Mouse (Mus musculus): ENCODE data around the gene Ccdc130. TPM values are rescaled to one million over a fixed set of nuclear protein-coding genes. Genes with fewer than 3 reads are reported as not detected.

The Ccdc130 gene
- polyA plus RNA-seq, 1 experiment from 2014 or later: 23.3 TPM

DNA sequence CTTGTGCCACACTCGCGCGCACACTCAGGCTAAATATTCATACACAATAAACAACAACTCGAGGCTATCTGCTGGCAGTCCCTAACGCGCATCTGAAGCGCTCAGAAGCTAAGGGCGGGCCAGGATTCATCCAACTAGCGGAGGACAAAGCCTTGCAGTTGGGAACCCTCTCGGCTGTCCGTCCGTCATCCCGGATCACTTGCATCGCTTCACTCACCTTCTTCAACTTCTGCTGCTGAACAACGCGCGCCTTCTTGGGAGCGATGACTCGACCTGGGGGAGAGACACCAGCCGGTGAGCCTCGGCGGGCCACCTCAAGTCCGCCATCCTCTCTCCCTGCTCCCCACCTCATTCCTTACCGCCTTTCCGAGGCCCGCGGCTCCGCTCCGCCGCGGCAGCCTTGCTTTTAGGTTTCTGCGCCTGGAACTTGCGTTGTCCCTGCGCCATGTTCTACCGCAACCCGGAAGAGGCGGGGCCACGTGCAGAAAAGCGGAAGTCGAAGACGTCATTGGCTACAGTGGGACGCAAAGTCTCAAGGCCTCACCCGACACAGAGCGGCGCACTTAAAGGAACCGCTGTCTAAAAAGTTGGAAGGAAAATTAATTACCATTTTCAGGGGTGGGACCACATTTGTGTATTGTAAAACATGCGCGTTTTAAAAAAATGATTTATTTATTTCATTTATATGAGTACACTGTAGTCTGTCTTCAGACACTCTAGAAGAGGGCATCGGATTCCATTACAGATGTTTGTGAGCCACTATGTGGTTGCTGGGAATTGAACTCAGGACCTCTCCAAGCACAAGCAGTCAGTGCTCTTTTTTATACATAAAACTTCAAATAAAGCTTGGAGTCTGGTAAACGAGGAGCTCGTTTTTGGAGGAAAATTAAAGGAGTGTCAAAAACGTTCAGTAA is 20.7 kb downstream of the Ccdc130 start, which contains the start of gene D8Ertd738e:
TSS of gene D8Ertd738e (minus strand) at position 463 of the 914 bp plus-strand sequence.
- 4% methylated on average over 52 of the region's 52 CpGs for WGBS
- Histone ChIP-seq H3K4me3 (ENCODE audit: low read depth, low read length) (peak within 1 kb of the TSS; percentile 79), H3K27ac (ENCODE audit: low read depth, low read length) (no peak within 1 kb of the TSS)

DNA sequence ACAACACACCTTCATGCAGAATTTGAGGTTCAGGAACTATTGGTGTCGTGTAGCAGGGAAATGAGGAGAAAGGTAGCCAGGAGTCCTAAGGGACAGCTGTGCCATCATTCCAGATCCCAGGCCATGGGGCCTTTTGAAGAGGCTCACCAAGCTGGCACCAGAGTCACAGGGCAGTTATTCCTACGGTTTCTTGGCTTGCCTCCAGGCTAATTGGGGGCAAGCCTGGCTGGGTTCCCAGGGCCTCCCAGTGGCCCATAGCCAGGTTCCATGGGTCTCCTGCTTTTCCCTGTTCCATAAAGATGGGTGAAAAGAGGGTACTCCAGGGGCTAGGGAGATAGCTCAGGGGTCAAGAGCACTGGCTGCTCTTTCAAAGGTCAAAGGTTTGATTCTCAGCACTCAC is 28.4 kb downstream of the Ccdc130 start:
- Histone ChIP-seq H3K9ac (ENCODE audit: low read length) (no peak overlapping the region), H3K27ac (ENCODE audit: low read depth, low read length) (no peak overlapping the region), H3K4me3 (ENCODE audit: low read depth, low read length) (no peak overlapping the region), H3K36me3 (ENCODE audit: control insufficient read depth, insufficient read depth, low read length) (peaks cover 15% of the 10 kb centered on the region; the same call in 1 of the 2 replicates), H3K9me3 (ENCODE audit: control insufficient read depth, low read length) (no peaks in the 10 kb centered on the region), H3K4me2 (no peak overlapping the region), H3K27me3 (ENCODE audit: control insufficient read depth, insufficient read depth, low read length) (no peaks in the 10 kb centered on the region), H3K4me1 (ENCODE audit: control insufficient read depth, insufficient read depth, low read length) (no peaks in the 10 kb centered on the region; the same call in 1 of the 2 replicates)
- WGBS: 89% methylated on average over 2 of the region's 2 CpGs
- ATAC-seq (ENCODE audit: low FRiP score) (no peak), DNase-seq (ENCODE audit: low spot score, missing footprints) (no peak)

More for the DNA sequence above, 20.7 kb downstream of the Ccdc130 start, which contains the start of gene D8Ertd738e:
- peaks cover 33% of the 10 kb centered on the region; the same call in 1 of the 2 replicates for H3K36me3 ChIP-seq (ENCODE audit: control insufficient read depth, insufficient read depth, low read length)
- H3K27me3 ChIP-seq (ENCODE audit: control insufficient read depth, insufficient read depth, low read length): no peaks in the 10 kb centered on the region
- peak within 1 kb of the TSS; percentile 76 for H3K9ac ChIP-seq (ENCODE audit: low read length)
- H3K4me2 ChIP-seq: peak within 1 kb of the TSS; percentile 58
- no peaks in the 10 kb centered on the region for H3K4me1 ChIP-seq (ENCODE audit: control insufficient read depth, insufficient read depth, low read length)
- no peaks in the 10 kb centered on the region for H3K9me3 ChIP-seq (ENCODE audit: control insufficient read depth, low read length)
- ATAC-seq (ENCODE audit: low FRiP score) (peak; percentile 94), DNase-seq (ENCODE audit: low spot score, missing footprints) (peak; percentile 98)

DNA sequence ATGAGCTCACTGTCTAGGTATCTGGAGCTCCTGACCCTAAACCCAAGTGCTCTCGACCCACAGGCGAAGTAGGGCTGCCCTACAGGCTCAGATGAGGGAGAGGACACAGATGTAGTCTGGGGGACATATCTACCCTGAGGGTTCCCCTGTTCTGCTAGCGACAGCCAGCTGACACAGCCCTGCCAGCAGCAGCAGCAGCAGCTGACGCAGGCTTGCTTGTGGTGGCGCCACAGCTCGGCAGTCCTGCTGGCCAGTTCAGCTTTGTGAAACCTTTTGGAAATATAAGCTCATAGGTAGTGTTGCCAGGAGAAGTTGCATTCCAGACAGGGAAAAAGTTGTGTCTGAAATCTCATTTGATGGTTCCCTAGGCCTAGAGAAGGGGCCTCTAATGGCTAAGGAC is 29.0 kb downstream of the Ccdc130 start:
- Histone ChIP-seq H3K4me3 (ENCODE audit: low read depth, low read length) (no peak overlapping the region), H3K4me1 (ENCODE audit: control insufficient read depth, insufficient read depth, low read length) (no peaks in the 10 kb centered on the region; the same call in none of the 2 replicates), H3K4me2 (no peak overlapping the region), H3K27ac (ENCODE audit: low read depth, low read length) (no peak overlapping the region), H3K9ac (ENCODE audit: low read length) (no peak overlapping the region), H3K9me3 (ENCODE audit: control insufficient read depth, low read length) (no peaks in the 10 kb centered on the region), H3K36me3 (ENCODE audit: control insufficient read depth, insufficient read depth, low read length) (peaks cover 11% of the 10 kb centered on the region; the same call in 1 of the 2 replicates), H3K27me3 (ENCODE audit: control insufficient read depth, insufficient read depth, low read length) (no peaks in the 10 kb centered on the region)
- DNase-seq (ENCODE audit: low spot score, missing footprints) (no peak), ATAC-seq (ENCODE audit: low FRiP score) (no peak)
- WGBS: 63% methylated on average over 6 of the region's 6 CpGs

DNA sequence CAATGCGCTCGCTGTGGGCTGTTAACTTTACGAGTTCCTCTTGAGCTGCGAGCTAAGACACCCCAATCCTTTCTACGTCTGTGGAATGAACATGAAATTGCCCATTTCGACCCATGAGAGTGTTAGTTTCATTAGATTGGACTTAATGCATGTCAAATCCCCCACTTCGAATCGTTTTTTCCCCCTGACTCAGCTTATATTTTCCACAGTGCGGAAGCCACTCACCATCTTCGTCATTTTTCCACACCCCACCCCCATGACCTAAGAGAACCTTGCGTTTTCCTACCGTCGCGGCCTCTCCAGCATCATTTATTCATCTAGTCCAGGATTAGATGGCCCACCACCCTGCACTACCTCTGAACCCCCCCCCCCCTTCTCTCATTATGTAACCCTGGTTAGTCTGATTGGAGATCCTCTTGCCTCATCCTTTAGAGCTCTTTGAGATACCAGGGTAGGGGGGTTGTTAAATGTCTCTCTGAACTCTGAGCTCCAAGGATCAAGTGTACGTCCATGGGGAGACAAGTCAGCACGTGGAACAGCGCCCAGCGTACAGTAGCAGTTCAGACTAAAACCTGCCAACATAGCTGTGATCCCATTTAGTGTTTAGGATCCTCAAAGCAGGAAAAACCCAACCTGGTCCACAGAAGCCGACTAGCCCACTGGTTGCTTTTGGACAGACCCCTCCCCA is 32.5 kb downstream of the Ccdc130 start:
- 24% methylated on average over 19 of the region's 19 CpGs for WGBS
- H3K4me2 ChIP-seq: peak overlapping the region; percentile 76
- H3K4me3 ChIP-seq (ENCODE audit: low read depth, low read length): peak overlapping the region; percentile 48
- H3K36me3 ChIP-seq (ENCODE audit: control insufficient read depth, insufficient read depth, low read length): peaks cover 2% of the 10 kb centered on the region
- H3K27me3 ChIP-seq (ENCODE audit: control insufficient read depth, insufficient read depth, low read length): no peaks in the 10 kb centered on the region
- peak overlapping the region; percentile 67; the same call in 1 of the 2 replicates for H3K27ac ChIP-seq (ENCODE audit: low read depth, low read length)
- DNase-seq (ENCODE audit: low spot score, missing footprints) (no peak), ATAC-seq (ENCODE audit: low FRiP score) (peak; percentile 5; the same call in 1 of the 2 replicates)
- peaks cover 13% of the 10 kb centered on the region for H3K4me1 ChIP-seq (ENCODE audit: control insufficient read depth, insufficient read depth, low read length)
- H3K9ac ChIP-seq (ENCODE audit: low read length): peak overlapping the region; percentile 73
- no peaks in the 10 kb centered on the region for H3K9me3 ChIP-seq (ENCODE audit: control insufficient read depth, low read length)

DNA sequence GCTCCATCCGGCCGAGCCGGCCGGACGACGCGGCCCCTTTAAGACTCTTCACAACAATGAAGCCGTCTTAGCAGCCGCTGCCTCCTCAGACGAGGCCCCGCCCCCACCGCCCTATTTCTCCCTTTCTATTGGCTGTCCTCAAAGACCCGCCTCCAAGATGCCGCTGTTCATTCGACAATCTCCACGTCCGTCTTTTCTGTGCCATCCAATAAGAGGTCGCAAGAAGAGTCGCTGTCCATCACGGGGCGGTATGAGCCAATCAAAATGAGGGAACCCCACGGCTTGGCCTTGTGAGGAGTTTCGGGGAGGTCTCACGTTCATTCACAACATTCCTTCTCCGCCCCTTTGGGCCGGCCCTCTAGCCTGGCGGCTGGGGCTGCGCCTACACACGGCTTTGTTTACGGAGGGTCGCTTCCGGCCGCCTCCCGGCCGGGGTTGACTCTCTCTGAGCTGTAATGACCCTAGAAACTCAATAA is 33.1 kb downstream of the Ccdc130 start, which contains the start of gene Zswim4:
TSS of gene Zswim4 (minus strand) at position 58 of the 476 bp plus-strand sequence.
- under 1% methylated on average over 35 of the region's 35 CpGs for WGBS
- H3K4me3 ChIP-seq (ENCODE audit: low read depth, low read length): peak within 1 kb of the TSS; percentile 68
- H3K9ac ChIP-seq (ENCODE audit: low read length): peak within 1 kb of the TSS; percentile 97
- no peaks in the 10 kb centered on the region for H3K9me3 ChIP-seq (ENCODE audit: control insufficient read depth, low read length)
- H3K4me1 ChIP-seq (ENCODE audit: control insufficient read depth, insufficient read depth, low read length): peaks cover 13% of the 10 kb centered on the region
- H3K36me3 ChIP-seq (ENCODE audit: control insufficient read depth, insufficient read depth, low read length): peaks cover 2% of the 10 kb centered on the region
- peak within 1 kb of the TSS; percentile 91 for H3K4me2 ChIP-seq
- peak; percentile 98 for ATAC-seq (ENCODE audit: low FRiP score)
- H3K27ac ChIP-seq (ENCODE audit: low read depth, low read length): peak within 1 kb of the TSS; percentile 67; the same call in 1 of the 2 replicates
- no peaks in the 10 kb centered on the region for H3K27me3 ChIP-seq (ENCODE audit: control insufficient read depth, insufficient read depth, low read length)
- DNase-seq (ENCODE audit: low spot score, missing footprints): peak; percentile 100

DNA sequence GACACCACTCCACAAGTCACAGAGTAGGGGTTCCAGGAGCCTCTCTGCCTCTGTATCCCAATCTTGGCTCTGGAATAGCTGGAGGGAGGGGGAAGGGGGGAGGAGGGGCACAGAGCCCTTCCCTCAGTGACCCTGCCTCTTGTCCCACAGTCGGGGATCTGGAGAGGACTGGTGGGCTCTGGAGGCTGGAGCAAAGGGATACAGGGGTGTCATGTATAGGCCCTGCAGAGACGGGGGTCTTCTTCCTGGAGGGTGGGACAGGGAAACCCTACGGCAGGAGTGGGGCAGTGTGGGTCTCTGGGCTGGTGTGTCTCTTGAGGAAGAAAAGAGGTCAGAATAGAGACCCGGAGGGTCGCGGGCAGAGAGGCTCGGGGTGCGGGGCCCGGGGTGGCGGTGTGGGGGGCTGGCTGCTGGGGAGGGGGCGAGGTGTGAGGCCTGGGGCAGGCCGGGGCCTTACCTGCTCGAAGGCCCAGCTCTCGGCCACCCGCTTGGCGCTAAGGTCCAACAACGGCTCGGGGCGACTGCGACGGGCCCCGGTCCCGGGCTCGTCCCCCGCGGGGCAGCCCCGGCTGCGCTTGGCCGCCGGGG is 33.7 kb downstream of the Ccdc130 start:
- peak; percentile 29 for ATAC-seq (ENCODE audit: low FRiP score)
- H3K9ac ChIP-seq (ENCODE audit: low read length): peak overlapping the region; percentile 97
- H3K4me1 ChIP-seq (ENCODE audit: control insufficient read depth, insufficient read depth, low read length): peaks cover 13% of the 10 kb centered on the region
- H3K36me3 ChIP-seq (ENCODE audit: control insufficient read depth, insufficient read depth, low read length): peaks cover 2% of the 10 kb centered on the region
- peak overlapping the region; percentile 91 for H3K4me2 ChIP-seq
- WGBS: under 1% methylated on average over 30 of the region's 30 CpGs
- no peak overlapping the region for H3K27ac ChIP-seq (ENCODE audit: low read depth, low read length)
- peak; percentile 86 for DNase-seq (ENCODE audit: low spot score, missing footprints)
- H3K4me3 ChIP-seq (ENCODE audit: low read depth, low read length): peak overlapping the region; percentile 68
- no peaks in the 10 kb centered on the region for H3K27me3 ChIP-seq (ENCODE audit: control insufficient read depth, insufficient read depth, low read length)
- no peaks in the 10 kb centered on the region for H3K9me3 ChIP-seq (ENCODE audit: control insufficient read depth, low read length)

DNA sequence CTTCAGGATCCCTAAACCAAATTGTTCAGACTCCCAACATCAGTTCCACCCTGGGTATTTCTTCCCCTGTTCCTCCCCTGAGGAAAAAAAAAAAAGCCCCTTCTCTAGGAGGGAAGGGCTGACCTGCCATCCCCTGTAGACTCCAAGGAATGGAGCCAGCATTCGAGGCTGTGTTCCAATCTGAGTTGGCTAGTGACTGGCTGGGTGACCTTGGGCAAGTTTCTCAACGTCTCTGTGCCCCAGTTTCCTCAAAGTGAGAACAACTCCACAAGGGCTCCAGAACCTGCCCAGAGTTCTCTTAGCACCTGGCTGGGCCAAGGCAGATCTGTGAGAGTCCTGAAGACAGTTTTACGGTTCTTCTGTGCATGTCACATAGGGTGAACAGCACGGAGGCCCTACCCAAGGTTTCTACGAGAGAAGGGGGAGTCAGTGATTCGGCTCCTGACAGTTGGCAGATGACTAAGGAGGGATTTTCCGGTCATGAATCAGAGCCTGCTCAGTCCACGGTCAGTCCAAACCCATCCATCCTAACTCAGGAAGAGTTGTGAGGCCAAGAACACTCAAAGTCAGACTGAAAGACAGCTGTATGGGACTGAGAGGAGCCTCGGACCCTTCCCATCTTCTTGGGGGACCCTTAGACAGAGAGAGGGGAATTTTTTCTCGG is 34.3 kb downstream of the Ccdc130 start:
- DNase-seq (ENCODE audit: low spot score, missing footprints): no peak
- Histone ChIP-seq H3K4me1 (ENCODE audit: control insufficient read depth, insufficient read depth, low read length) (peaks cover 13% of the 10 kb centered on the region), H3K9me3 (ENCODE audit: control insufficient read depth, low read length) (no peaks in the 10 kb centered on the region), H3K4me2 (peak overlapping the region; percentile 91), H3K27me3 (ENCODE audit: control insufficient read depth, insufficient read depth, low read length) (no peaks in the 10 kb centered on the region), H3K36me3 (ENCODE audit: control insufficient read depth, insufficient read depth, low read length) (peaks cover 2% of the 10 kb centered on the region), H3K4me3 (ENCODE audit: low read depth, low read length) (peak overlapping the region; percentile 68), H3K27ac (ENCODE audit: low read depth, low read length) (no peak overlapping the region), H3K9ac (ENCODE audit: low read length) (peak overlapping the region; percentile 97)
- no peak for ATAC-seq (ENCODE audit: low FRiP score)
- WGBS: 38% methylated on average over 10 of the region's 10 CpGs

DNA sequence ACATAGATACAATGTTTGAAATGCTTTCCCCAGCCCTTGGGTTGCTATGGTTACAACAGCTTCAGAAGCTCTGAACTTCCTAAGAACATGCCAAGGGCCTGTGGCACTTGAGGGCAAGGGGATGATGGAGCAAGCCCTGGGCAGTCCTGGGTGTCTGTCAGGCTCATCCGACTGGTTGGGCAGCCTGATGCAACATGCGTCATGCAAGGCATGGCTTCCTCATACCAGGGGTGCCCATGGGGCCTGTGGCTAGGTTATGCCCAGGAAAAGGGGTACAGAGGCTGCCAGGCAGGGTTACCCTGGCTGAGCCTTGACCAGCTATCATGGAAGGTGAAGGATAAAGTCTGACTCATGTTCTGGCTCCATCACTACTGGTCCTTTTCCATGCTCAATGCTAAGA is 37.1 kb downstream of the Ccdc130 start:
- no peak for ATAC-seq (ENCODE audit: low FRiP score)
- DNase-seq (ENCODE audit: low spot score, missing footprints): no peak
- peaks cover 20% of the 10 kb centered on the region for H3K36me3 ChIP-seq (ENCODE audit: control insufficient read depth, insufficient read depth, low read length)
- no peak overlapping the region for H3K27ac ChIP-seq (ENCODE audit: low read depth, low read length)
- H3K4me2 ChIP-seq: no peak overlapping the region
- no peak overlapping the region for H3K4me3 ChIP-seq (ENCODE audit: low read depth, low read length)
- H3K9me3 ChIP-seq (ENCODE audit: control insufficient read depth, low read length): no peaks in the 10 kb centered on the region
- peaks cover 13% of the 10 kb centered on the region for H3K4me1 ChIP-seq (ENCODE audit: control insufficient read depth, insufficient read depth, low read length)
- WGBS: 89% methylated on average over 2 of the region's 2 CpGs
- no peak overlapping the region for H3K9ac ChIP-seq (ENCODE audit: low read length)
- no peaks in the 10 kb centered on the region for H3K27me3 ChIP-seq (ENCODE audit: control insufficient read depth, insufficient read depth, low read length)

Data from midbrain, embryonic 11.5 days (tissue).